ENCODE assay signal across 23 mouse cellular contexts in the genomic region with DNA sequence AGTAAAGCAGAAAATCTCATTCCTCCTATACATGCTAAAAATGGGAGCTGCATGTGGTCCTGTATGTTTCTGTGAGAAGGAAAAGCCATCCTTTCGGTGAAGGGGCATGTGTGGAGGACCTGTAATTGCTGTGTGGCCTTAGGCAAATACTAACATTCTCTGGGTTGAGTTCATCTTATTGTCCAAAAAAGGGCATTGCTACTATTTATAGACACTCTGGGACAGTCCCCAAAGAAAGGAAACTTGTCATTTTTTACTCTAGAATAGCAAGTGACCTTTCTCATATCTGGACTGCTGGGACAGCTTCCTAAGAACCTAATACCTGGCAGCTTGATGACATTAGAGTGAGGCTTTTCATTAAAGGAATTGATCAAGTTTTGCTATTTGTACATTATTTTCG.
A peak's percentile ranks its signal among the peaks of the same experiment; 100 is the strongest.
DNase-seq lines count a peak whose midpoint lies in the region; ATAC-seq and TF ChIP-seq lines count a peak whose summit lies in the region.
"Had no signal": no experiment of that assay in that cellular context is flagged by ENCODE, and none has a peak within 500 bp of the region (broad histone marks: within the 10 kb centered on the region; RNA-seq: fewer than 3 reads in every experiment).

No protein-coding gene starts in this region.

- intact Hi-C loops in left cerebral cortex, adult 2 months (cut with DNase I), result loop anchor here (5.0 kb wide), 2 partner anchors 59 to 1171 kb away; no protein-coding TSS in a partner anchor
- intact Hi-C loops in left cerebral cortex, postnatal 36 days (cut with DNase I), result loop anchor here (5.0 kb wide), 1 partner anchor 44 kb away; no protein-coding TSS in a partner anchor

- TF ChIP-seq CTCF in left cerebral cortex, adult 2 months (IDR thresholded peaks at IDR 0.05), result no peak
- no peak for TF ChIP-seq CTCF in spleen, adult 2 months (IDR thresholded peaks at IDR 0.05; ENCODE audit: extremely low read depth, insufficient read depth, insufficient read length, insufficient replicate concordance)

- TF ChIP-seq POLR2A in spleen, adult 2 months (IDR thresholded peaks at IDR 0.05; ENCODE audit: low read depth, low read length), result no peak

- H3K4me3 ChIP-seq in left cerebral cortex, adult 2 months, result no peak overlapping the region
- no peak overlapping the region for H3K4me3 ChIP-seq in spleen, adult 2 months (ENCODE audit: extremely low read depth, insufficient read depth, insufficient read length)
- H3K4me3 ChIP-seq in limb, embryonic 10.5 days, result no peak overlapping the region
- no peak overlapping the region for H3K4me3 ChIP-seq in liver, embryonic 15.5 days (replicated peaks)
- H3K4me3 ChIP-seq in kidney, embryonic 15.5 days (replicated peaks), result no peak overlapping the region
- H3K4me3 ChIP-seq in midbrain, embryonic 15.5 days, result no peak overlapping the region
- H3K4me3 ChIP-seq: forebrain, embryonic 10.5 days; forebrain, embryonic 13.5 days; hindbrain, embryonic 12.5 days; hindbrain, embryonic 15.5 days had no signal

- WGBS in spleen, adult 2 months, result 66% methylated on average over 2 of the region's 2 CpGs
- WGBS in limb, embryonic 10.5 days, result 91% methylated on average over 2 of the region's 2 CpGs
- 84% methylated on average over 2 of the region's 2 CpGs for WGBS in liver, embryonic 15.5 days (ENCODE audit: insufficient replicate concordance)
- WGBS in kidney, embryonic 15.5 days, result 91% methylated on average over 2 of the region's 2 CpGs
- WGBS in midbrain, embryonic 15.5 days, result 85% methylated on average over 2 of the region's 2 CpGs

- H3K27me3 ChIP-seq in spleen, adult 2 months (ENCODE audit: control insufficient read depth, insufficient read depth, low read length), result no peaks in the 10 kb centered on the region
- no peaks in the 10 kb centered on the region for H3K27me3 ChIP-seq in limb, embryonic 10.5 days (ENCODE audit: low read depth, poor library complexity, severe bottlenecking)
- H3K27me3 ChIP-seq in liver, embryonic 15.5 days, result no peaks in the 10 kb centered on the region
- no peaks in the 10 kb centered on the region for H3K27me3 ChIP-seq in kidney, embryonic 15.5 days
- H3K27me3 ChIP-seq in midbrain, embryonic 15.5 days (replicated peaks), result no peaks in the 10 kb centered on the region
- H3K27me3 ChIP-seq: forebrain, embryonic 13.5 days; hindbrain, embryonic 12.5 days; hindbrain, embryonic 15.5 days had no signal

- H3K27ac ChIP-seq in left cerebral cortex, adult 2 months, result peak overlapping the region; percentile 82
- peak overlapping the region; percentile 82; the same call in 1 of the 2 replicates for H3K27ac ChIP-seq in spleen, adult 2 months (ENCODE audit: insufficient read depth, low read length)
- H3K27ac ChIP-seq in limb, embryonic 10.5 days, result peak overlapping the region; percentile 65; the same call in 1 of the 2 replicates
- peak overlapping the region; percentile 43; the same call in 1 of the 2 replicates for H3K27ac ChIP-seq in liver, embryonic 15.5 days (replicated peaks)
- no peak overlapping the region for H3K27ac ChIP-seq in kidney, embryonic 15.5 days
- no peak overlapping the region for H3K27ac ChIP-seq in midbrain, embryonic 15.5 days
- H3K27ac ChIP-seq: forebrain, embryonic 13.5 days; hindbrain, embryonic 12.5 days; hindbrain, embryonic 15.5 days had no signal

- H3K4me2 ChIP-seq in liver, embryonic 15.5 days, result no peak overlapping the region
- H3K4me2 ChIP-seq in kidney, embryonic 15.5 days, result no peak overlapping the region
- H3K4me2 ChIP-seq in midbrain, embryonic 15.5 days, result no peak overlapping the region
- H3K4me2 ChIP-seq: forebrain, embryonic 13.5 days; heart, embryonic 11.5 days; hindbrain, embryonic 12.5 days; hindbrain, embryonic 15.5 days had no signal

- H3K4me1 ChIP-seq in spleen, adult 2 months (ENCODE audit: control insufficient read depth, insufficient read depth, insufficient read length), result peaks cover 68% of the 10 kb centered on the region; the same call in 1 of the 2 replicates
- peaks cover 60% of the 10 kb centered on the region for H3K4me1 ChIP-seq in limb, embryonic 10.5 days
- peaks cover 90% of the 10 kb centered on the region for H3K4me1 ChIP-seq in liver, embryonic 15.5 days (replicated peaks)
- H3K4me1 ChIP-seq in kidney, embryonic 15.5 days, result peaks cover 11% of the 10 kb centered on the region
- peaks cover 8% of the 10 kb centered on the region for H3K4me1 ChIP-seq in midbrain, embryonic 15.5 days

- H3K36me3 ChIP-seq in spleen, adult 2 months (ENCODE audit: control insufficient read depth, insufficient read depth, low read length), result peaks cover 3% of the 10 kb centered on the region; the same call in 1 of the 2 replicates
- H3K36me3 ChIP-seq in limb, embryonic 10.5 days, result peaks cover 53% of the 10 kb centered on the region
- H3K36me3 ChIP-seq in liver, embryonic 15.5 days (replicated peaks), result peaks cover 59% of the 10 kb centered on the region
- no peaks in the 10 kb centered on the region for H3K36me3 ChIP-seq in kidney, embryonic 15.5 days
- H3K36me3 ChIP-seq in midbrain, embryonic 15.5 days (replicated peaks), result no peaks in the 10 kb centered on the region
- H3K36me3 ChIP-seq: hindbrain, embryonic 15.5 days had no signal

- H3K9me3 ChIP-seq in limb, embryonic 10.5 days (replicated peaks), result 0 out of 2 replicates have a peak, but pooled peaks cover 1% of the 10 kb centered on the region
- H3K9me3 ChIP-seq in liver, embryonic 15.5 days (replicated peaks), result 0 out of 2 replicates have a peak, but pooled peaks cover 3% of the 10 kb centered on the region
- H3K9me3 ChIP-seq in kidney, embryonic 15.5 days (replicated peaks), result peaks cover 5% of the 10 kb centered on the region; the same call in 1 of the 2 replicates
- H3K9me3 ChIP-seq in midbrain, embryonic 15.5 days, result no peaks in the 10 kb centered on the region
- H3K9me3 ChIP-seq: forebrain, embryonic 13.5 days; hindbrain, embryonic 12.5 days; hindbrain, embryonic 15.5 days had no signal

- no peak overlapping the region for H3K9ac ChIP-seq in liver, embryonic 15.5 days
- H3K9ac ChIP-seq in kidney, embryonic 15.5 days, result no peak overlapping the region
- H3K9ac ChIP-seq in midbrain, embryonic 15.5 days, result no peak overlapping the region
- H3K9ac ChIP-seq: forebrain, embryonic 13.5 days; hindbrain, embryonic 12.5 days; hindbrain, embryonic 15.5 days had no signal

- no peak for ATAC-seq in liver, embryonic 15.5 days (ENCODE audit: insufficient read depth)
- ATAC-seq in kidney, embryonic 15.5 days (replicated peaks; ENCODE audit: low FRiP score), result no peak
- no peak for ATAC-seq in midbrain, embryonic 15.5 days (replicated peaks)
- ATAC-seq: activated CD4-positive, CD25-positive, alpha-beta regulatory T cell, adult 4 months; forebrain, embryonic 16.5 days had no signal

- DNase-seq in left cerebral cortex, adult 2 months (ENCODE audit: extremely low spot score in 1 of 2, low spot score in 2 of 2), result no peak
- DNase-seq in left cerebral cortex, postnatal 36 days (ENCODE audit: low spot score in 2 of 2), result no peak
- DNase-seq in spleen, adult 2 months (ENCODE audit: low read depth in 1 of 2, low spot score in 2 of 2), result no peak
- DNase-seq in spleen, postnatal 36 days (ENCODE audit: low spot score in 2 of 2), result no peak
- no peak for DNase-seq in limb, embryonic 10.5 days (ENCODE audit: low spot score)
- DNase-seq: adrenal gland, adult 8-10 months; adrenal gland, postnatal 25 days; cerebellum, adult 11-12 months; cerebellum, adult 8-10 months; cerebellum, postnatal 10 days; cerebellum, postnatal 36 days; gastrocnemius, postnatal 14 days; heart, adult 11 months had no signal

Comparison
In these comparisons a context has a peak if more than half of its experiments do, and no peak if none do; other contexts are left out.
1. H3K27ac ChIP-seq: peak in left cerebral cortex, adult 2 months (single experiment), spleen, adult 2 months (single experiment), limb, embryonic 10.5 days (single experiment) and liver, embryonic 15.5 days (single experiment); none in kidney, embryonic 15.5 days (single experiment) and midbrain, embryonic 15.5 days (single experiment).